Mouse (Mus musculus) kidney, embryonic 15.5 days (tissue): ENCODE results near the gene Rdh1. TPM values are rescaled to one million over a fixed set of nuclear protein-coding genes. Genes with fewer than 3 reads are reported as not detected.
A peak's percentile ranks its signal among the peaks of the same experiment; 100 is the strongest.
"Not testable (repeated sequence)": the region's sequence is repeated elsewhere in the genome, so short reads cannot be mapped to it uniquely, and the experiment has no call there.

Experiments used
- ATAC-seq: fragments of 200-750 bp; cut with Nextera tagmentation; replicated peaks from 2 replicates; pipeline ENCODE4 v1.8.0; 2017; ENCODE audit warnings: moderate TSS enrichment; ENCODE audit not compliant: low FRiP score
- H3K27ac ChIP-seq: fragments of 300-500 bp; sonication (generic); 2 replicates; pipeline ENCODE4 v1.5.1; 2015; ENCODE audit warnings: mild to moderate bottlenecking, inconsistent platforms
- H3K27me3 ChIP-seq: fragments of 300-500 bp; sonication (generic); 2 replicates; pipeline ENCODE4 v1.6.1; 2015; ENCODE audit warnings: inconsistent platforms
- H3K36me3 ChIP-seq: fragments of 300-500 bp; sonication (generic); 2 replicates; pipeline ENCODE4 v1.6.1; 2015; ENCODE audit warnings: inconsistent platforms
- H3K4me1 ChIP-seq: fragments of 300-500 bp; sonication (generic); 2 replicates; pipeline ENCODE4 v1.6.1; 2015; ENCODE audit warnings: inconsistent platforms
- H3K4me2 ChIP-seq: fragments of 300-500 bp; sonication (generic); 2 replicates; pipeline ENCODE4 v1.6.1; 2015; ENCODE audit warnings: moderate library complexity, mild to moderate bottlenecking, inconsistent platforms
- H3K4me3 ChIP-seq: fragments of 300-500 bp; sonication (generic); replicated peaks from 2 replicates; pipeline ENCODE4 v1.5.1; 2015; ENCODE audit warnings: mild to moderate bottlenecking, inconsistent platforms
- H3K9ac ChIP-seq: fragments of 300-500 bp; sonication (generic); 2 replicates; pipeline ENCODE4 v1.6.1; 2015; ENCODE audit warnings: mild to moderate bottlenecking, inconsistent platforms
- H3K9me3 ChIP-seq: fragments of 300-500 bp; sonication (generic); replicated peaks from 2 replicates; pipeline ENCODE4 v1.6.1; 2016; ENCODE audit warnings: inconsistent platforms
- WGBS: fragments of 180-500 bp; shearing (Covaris S2); methylation state at CpG from one replicate; pipeline ENCODE4 v1.1.7; 2015; ENCODE audit warnings: mixed read lengths; 5-methylcytosine and 5-hydroxymethylcytosine counted together
- polyA plus RNA-seq: library from polyadenylated mRNA; unstranded; fragments of >200 nt; fragmentation: Nextera tagmentation; extraction: Ambion mirVana; gene quantifications from 2 replicates; pipeline ENCODE4 v1.2.1, GENCODE M21; 2015

The Rdh1 gene
- polyA plus RNA-seq, 1 experiment from 2014 or later, result 0.12 TPM

- H3K27me3 ChIP-seq, result no peaks in the 10 kb centered on the region
- H3K9ac ChIP-seq, result no peak within 1 kb of the TSS
- peaks cover 16% of the 10 kb centered on the region for H3K36me3 ChIP-seq
- 0 out of 2 replicates have a peak, but pooled peaks have one; percentile 38 for ATAC-seq
- no peaks in the 10 kb centered on the region for H3K9me3 ChIP-seq
- H3K4me3 ChIP-seq, result peak within 1 kb of the TSS; percentile 31
- 0 out of 2 replicates have a peak within 1 kb of the TSS, but pooled peaks have one; percentile 45 for H3K27ac ChIP-seq
- H3K4me2 ChIP-seq, result peak within 1 kb of the TSS; percentile 47
- WGBS, result 32% methylated on average over 8 of the region's 8 CpGs
- peaks cover 58% of the 10 kb centered on the region for H3K4me1 ChIP-seq
Observed at GRCm38 (mm10) chr10:127751548-127751947, 8.0 kb upstream of the Rdh1 start, which contains the start of gene Gpr182. Gpr182 (minus strand) TSS chr10:127751732.

DNA sequence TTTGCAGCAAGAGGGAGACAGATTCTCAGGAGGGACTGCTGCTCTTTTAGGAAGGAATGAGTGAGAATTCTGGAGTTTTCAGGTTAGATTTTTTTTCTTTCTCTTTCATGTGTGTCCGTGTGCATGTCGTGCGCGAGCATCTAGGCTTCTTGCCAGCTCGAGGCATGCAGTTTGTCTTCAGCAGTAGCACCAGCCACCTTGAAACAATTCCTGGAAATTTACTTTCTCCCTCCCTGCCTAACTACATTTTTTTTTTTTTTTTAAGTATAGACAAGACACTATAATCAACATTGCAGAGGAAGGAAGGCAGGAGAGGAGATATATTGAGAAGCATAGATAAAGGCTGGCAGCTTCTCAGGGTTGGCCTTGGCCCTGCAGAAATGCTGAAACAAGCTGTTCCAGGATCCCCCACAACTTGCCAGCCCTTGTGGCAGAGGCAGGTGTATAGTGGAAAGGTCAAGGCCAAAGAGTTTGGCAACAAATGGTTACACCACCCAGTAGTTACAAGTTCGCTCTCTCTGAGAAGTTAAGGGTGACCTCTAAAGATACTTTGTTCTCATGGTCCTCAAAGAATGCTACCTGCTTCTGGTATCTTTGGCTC is 4.9 kb upstream of the Rdh1 start:
- no peak for ATAC-seq
- Histone ChIP-seq H3K36me3 (no peaks in the 10 kb centered on the region), H3K4me1 (peaks cover 34% of the 10 kb centered on the region), H3K27ac (peak overlapping the region; percentile 43; the same call in 1 of the 2 replicates), H3K4me2 (no peak overlapping the region), H3K4me3 (no peak overlapping the region), H3K9ac (no peak overlapping the region), H3K9me3 (no peaks in the 10 kb centered on the region), H3K27me3 (no peaks in the 10 kb centered on the region)
- 57% methylated on average over 6 of the region's 6 CpGs for WGBS

GRCm38 (mm10) chr10:127755246-127755645 is 4.3 kb upstream of the Rdh1 start:
- Histone ChIP-seq H3K27me3 (no peaks in the 10 kb centered on the region), H3K9ac (no peak overlapping the region), H3K36me3 (no peaks in the 10 kb centered on the region), H3K4me1 (peaks cover 28% of the 10 kb centered on the region), H3K4me3 (no peak overlapping the region), H3K27ac (no peak overlapping the region; the same call in 1 of the 2 replicates), H3K9me3 (no peaks in the 10 kb centered on the region), H3K4me2 (no peak overlapping the region)
- ATAC-seq, result no peak
- WGBS, result 79% methylated on average over 3 of the region's 3 CpGs

DNA sequence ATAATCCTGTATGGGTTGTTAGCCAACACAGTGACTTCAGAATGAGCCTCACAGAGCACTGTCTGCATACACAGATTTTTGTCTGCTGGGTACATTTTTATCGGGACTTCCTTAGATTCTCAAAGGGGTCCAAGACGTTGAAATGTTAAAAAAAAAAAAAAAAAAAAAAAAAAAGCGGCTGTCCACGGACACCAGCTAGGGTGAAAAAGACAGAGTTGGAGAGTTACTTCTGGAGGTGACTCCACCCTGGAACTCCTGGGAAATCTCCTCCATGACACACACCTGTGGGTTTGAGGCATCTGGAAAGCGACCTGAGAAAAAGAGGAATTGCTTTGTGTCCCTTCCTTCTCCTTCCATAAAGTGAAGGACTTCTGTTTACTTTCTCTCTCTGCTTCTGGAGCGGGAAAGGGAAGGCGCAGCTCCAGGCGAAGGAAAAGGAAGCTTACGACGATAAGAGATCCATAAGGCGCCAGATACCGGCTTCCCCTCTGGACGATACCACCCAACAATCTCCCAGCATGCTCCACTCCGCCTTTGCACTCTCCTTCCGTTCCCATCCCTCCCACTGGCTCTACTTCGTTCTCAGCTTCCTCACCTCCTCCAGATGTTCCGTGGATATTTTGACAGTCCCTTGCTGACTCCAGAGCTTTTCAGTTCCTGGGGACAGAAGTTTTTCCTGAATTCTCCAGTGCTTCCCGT is 3.6 kb upstream of the Rdh1 start:
- 46% methylated on average over 18 of the region's 18 CpGs for WGBS
- H3K9me3 ChIP-seq, result no peaks in the 10 kb centered on the region
- peak overlapping the region; percentile 48 for H3K4me2 ChIP-seq
- peak overlapping the region; percentile 54; the same call in 1 of the 2 replicates for H3K27ac ChIP-seq
- no peaks in the 10 kb centered on the region for H3K36me3 ChIP-seq
- H3K4me3 ChIP-seq, result 0 out of 2 replicates have a peak overlapping the region, but pooled peaks have one; percentile 5
- H3K27me3 ChIP-seq, result no peaks in the 10 kb centered on the region
- ATAC-seq, result no peak
- peaks cover 24% of the 10 kb centered on the region for H3K4me1 ChIP-seq
- H3K9ac ChIP-seq, result 0 out of 2 replicates have a peak overlapping the region, but pooled peaks have one; percentile 17

- not testable (repeated sequence) for H3K27me3 ChIP-seq, H3K9ac ChIP-seq, H3K4me2 ChIP-seq, ATAC-seq, H3K36me3 ChIP-seq, H3K4me3 ChIP-seq, H3K9me3 ChIP-seq
- WGBS, result 85% methylated on average over 10 of the region's 10 CpGs
- peak overlapping the region; percentile 52; the same call in 1 of the 2 replicates for H3K27ac ChIP-seq
- H3K4me1 ChIP-seq, result peaks cover 12% of the 10 kb centered on the region
Observed at GRCm38 (mm10) chr10:127762926-127763325, 3.4 kb downstream of the Rdh1 start.

GRCm38 (mm10) chr10:127763914-127764680 is 4.6 kb downstream of the Rdh1 start:
- WGBS, result 63% methylated on average over 12 of the region's 12 CpGs
- H3K36me3 ChIP-seq, result no peaks in the 10 kb centered on the region
- H3K27ac ChIP-seq, result peak overlapping the region; percentile 82
- H3K4me3 ChIP-seq, result no peak overlapping the region
- peak; percentile 89 for ATAC-seq
- no peaks in the 10 kb centered on the region for H3K9me3 ChIP-seq
- H3K27me3 ChIP-seq, result no peaks in the 10 kb centered on the region
- peaks cover 9% of the 10 kb centered on the region for H3K4me1 ChIP-seq
- H3K9ac ChIP-seq, result no peak overlapping the region
- H3K4me2 ChIP-seq, result peak overlapping the region; percentile 25; the same call in 1 of the 2 replicates

DNA sequence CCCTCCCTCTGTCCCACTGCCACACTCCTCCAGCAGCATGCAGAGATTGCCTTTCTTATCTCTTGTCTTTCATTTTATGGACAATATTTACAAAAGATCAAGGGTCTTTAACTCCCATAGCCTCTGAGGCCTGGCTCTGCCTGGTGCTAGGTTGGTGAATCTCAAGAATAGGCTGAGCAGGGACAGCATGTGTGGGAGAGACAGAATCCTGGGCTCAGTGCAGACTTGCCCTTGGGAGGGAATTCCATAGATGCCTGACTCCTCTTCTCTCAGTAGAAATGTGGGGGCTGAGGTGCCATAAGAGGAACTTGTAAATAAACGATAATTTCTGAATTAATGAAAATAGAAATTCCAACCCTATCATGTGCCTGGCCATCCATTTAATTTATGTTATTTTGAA is 7.0 kb downstream of the Rdh1 start:
- Histone ChIP-seq H3K4me1 (peaks cover 9% of the 10 kb centered on the region), H3K36me3 (no peaks in the 10 kb centered on the region), H3K27ac (no peak overlapping the region), H3K4me2 (no peak overlapping the region), H3K27me3 (no peaks in the 10 kb centered on the region), H3K4me3 (no peak overlapping the region), H3K9ac (no peak overlapping the region), H3K9me3 (no peaks in the 10 kb centered on the region)
- no peak; the same call in 1 of the 2 replicates for ATAC-seq
- WGBS, result 63% methylated on average over 1 of the region's 1 CpGs

GRCm38 (mm10) chr10:127776011-127776410 is 16.5 kb downstream of the Rdh1 start, which contains the start of gene Rdh9:
Rdh9 (plus strand) TSS chr10:127776386.
- Histone ChIP-seq H3K27ac (no peak within 1 kb of the TSS), H3K9ac (no peak within 1 kb of the TSS), H3K9me3 (no peaks in the 10 kb centered on the region), H3K4me3 (no peak within 1 kb of the TSS), H3K4me1 (no peaks in the 10 kb centered on the region), H3K27me3 (no peaks in the 10 kb centered on the region), H3K36me3 (no peaks in the 10 kb centered on the region), H3K4me2 (no peak within 1 kb of the TSS)
- ATAC-seq, result no peak
- WGBS, result 67% methylated on average over 2 of the region's 2 CpGs

- H3K4me1 ChIP-seq, H3K27me3 ChIP-seq: not testable (repeated sequence)
Observed at GRCm38 (mm10) chr10:127782321-127782720, 22.8 kb downstream of the Rdh1 start.

DNA sequence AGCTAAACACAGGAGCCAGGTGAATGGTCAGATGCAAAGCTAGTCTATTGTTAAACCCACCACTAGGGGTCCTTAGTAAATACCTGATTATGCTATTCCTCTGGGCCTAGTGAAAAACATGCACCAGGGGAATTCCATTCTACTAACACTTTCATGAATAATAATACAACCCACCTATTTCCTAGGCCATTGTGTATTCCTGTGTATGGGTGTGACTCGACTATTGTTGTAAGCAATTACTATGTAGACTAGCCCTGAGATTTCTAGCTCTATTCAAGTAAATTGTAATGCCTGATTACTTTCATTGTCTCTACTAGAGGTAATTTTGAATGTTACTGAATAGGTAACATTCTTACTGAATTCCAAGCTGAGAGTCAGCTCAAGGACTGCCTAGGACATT is 25.9 kb downstream of the Rdh1 start:
- not testable (repeated sequence) for H3K4me2 ChIP-seq, ATAC-seq, H3K27me3 ChIP-seq, H3K4me3 ChIP-seq, H3K27ac ChIP-seq, H3K9me3 ChIP-seq, H3K36me3 ChIP-seq, H3K9ac ChIP-seq, H3K4me1 ChIP-seq
- WGBS, result 93% methylated on average over 1 of the region's 1 CpGs

More at GRCm38 (mm10) chr10:127782321-127782720, 22.8 kb downstream of the Rdh1 start:
- WGBS, result 96% methylated on average over 17 of the region's 17 CpGs
- not testable (repeated sequence) for H3K4me3 ChIP-seq, H3K36me3 ChIP-seq, H3K4me2 ChIP-seq, H3K27ac ChIP-seq, H3K9ac ChIP-seq, H3K9me3 ChIP-seq, ATAC-seq

DNA sequence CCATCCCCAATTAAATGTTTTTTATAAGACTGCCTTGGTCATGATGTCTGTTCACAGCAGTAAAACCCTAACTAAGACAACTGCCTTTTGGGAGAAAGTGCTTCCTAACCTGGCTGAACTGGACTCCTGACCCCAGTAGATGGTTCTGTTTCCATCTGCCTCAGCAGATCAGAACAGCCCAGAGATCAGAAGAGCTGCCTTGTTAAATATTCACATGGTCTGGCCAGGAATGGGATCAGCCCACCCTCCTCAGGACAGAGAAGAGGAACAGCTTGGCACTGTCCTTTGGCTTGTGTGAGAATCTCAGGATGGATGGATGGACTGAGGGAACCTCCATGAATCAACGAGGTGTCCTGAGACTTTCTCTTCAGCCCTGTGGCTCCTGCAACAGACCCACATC is 39.8 kb downstream of the Rdh1 start:
- no peaks in the 10 kb centered on the region for H3K4me1 ChIP-seq
- peaks cover 2% of the 10 kb centered on the region; the same call in 1 of the 2 replicates for H3K9me3 ChIP-seq
- no peaks in the 10 kb centered on the region for H3K27me3 ChIP-seq
- ATAC-seq, result 0 out of 2 replicates have a peak, but pooled peaks have one; percentile 54
- no peak overlapping the region for H3K4me2 ChIP-seq
- no peak overlapping the region for H3K9ac ChIP-seq
- H3K4me3 ChIP-seq, result no peak overlapping the region
- 73% methylated on average over 1 of the region's 1 CpGs for WGBS
- H3K27ac ChIP-seq, result no peak overlapping the region
- H3K36me3 ChIP-seq, result no peaks in the 10 kb centered on the region

GRCm38 (mm10) chr10:127800891-127801290 is 41.4 kb downstream of the Rdh1 start, which contains the start of gene Rdh16:
Rdh16 (plus strand) TSS chr10:127801152.
- H3K4me3 ChIP-seq, result no peak within 1 kb of the TSS
- no peak within 1 kb of the TSS for H3K27ac ChIP-seq
- no peaks in the 10 kb centered on the region for H3K36me3 ChIP-seq
- no peaks in the 10 kb centered on the region for H3K27me3 ChIP-seq
- WGBS, result 71% methylated on average over 6 of the region's 6 CpGs
- no peak within 1 kb of the TSS for H3K4me2 ChIP-seq
- no peaks in the 10 kb centered on the region for H3K9me3 ChIP-seq
- no peak within 1 kb of the TSS for H3K9ac ChIP-seq
- no peaks in the 10 kb centered on the region for H3K4me1 ChIP-seq
- no peak for ATAC-seq
